Mouse (Mus musculus) kidney, postnatal 36 days (tissue): ENCODE measurements around the gene Fkbp15.

ENCODE experiments used
- DNase-seq, 2 experiments: peaks; one replicate each; pipeline ENCODE4 v3.0.0; 2021 to 2022; ENCODE audit warnings: mixed read lengths in 2 of 2

Fkbp15 gene

GRCm38 (mm10) chr4:62360088-62360804, at the start of gene Fkbp15, which contains the start of gene Slc31a1:
Gene Fkbp15, minus strand, starts transcription at chr4:62360548.
Gene Slc31a1, plus strand, starts transcription at chr4:62360727.
- peak; percentile 96 to 99 for DNase-seq

GRCm38 (mm10) chr4:62409615-62410014, 49.3 kb upstream of the Fkbp15 start:
- DNase-seq = no peak

GRCm38 (mm10) chr4:62408601-62409282, 48.4 kb upstream of the Fkbp15 start, which contains the start of the genes Cdc26 and Prpf4:
Gene Cdc26, minus strand, starts transcription at chr4:62408642.
Gene Prpf4, plus strand, starts transcription at chr4:62408797.
- DNase-seq = peak; percentile 99 to 100

- DNase-seq = peak; percentile 72 to 77
Measured at GRCm38 (mm10) chr4:62407730-62408582, 47.6 kb upstream of the Fkbp15 start.

GRCm38 (mm10) chr4:62406133-62406532, 45.8 kb upstream of the Fkbp15 start:
- no peak for DNase-seq

GRCm38 (mm10) chr4:62398956-62399355, 38.6 kb upstream of the Fkbp15 start:
- no peak for DNase-seq

GRCm38 (mm10) chr4:62397616-62398365, 37.4 kb upstream of the Fkbp15 start:
- no peak for DNase-seq

- DNase-seq = no peak
Measured at GRCm38 (mm10) chr4:62395806-62396205, 35.5 kb upstream of the Fkbp15 start.

GRCm38 (mm10) chr4:62393459-62393858, 33.1 kb upstream of the Fkbp15 start:
- DNase-seq = peak; percentile 21 to 30

GRCm38 (mm10) chr4:62391892-62392291, 31.5 kb upstream of the Fkbp15 start:
- DNase-seq = no peak

GRCm38 (mm10) chr4:62389592-62390512, 29.5 kb upstream of the Fkbp15 start:
- DNase-seq = peak; percentile 25 to 47

- no peak for DNase-seq
Measured at GRCm38 (mm10) chr4:62385439-62385838, 25.1 kb upstream of the Fkbp15 start.

GRCm38 (mm10) chr4:62384159-62384558, 23.8 kb upstream of the Fkbp15 start:
- no peak for DNase-seq

- DNase-seq = peak; percentile 43 to 55
Measured at GRCm38 (mm10) chr4:62383752-62384151, 23.4 kb upstream of the Fkbp15 start.

GRCm38 (mm10) chr4:62383207-62383606, 22.9 kb upstream of the Fkbp15 start:
- no peak for DNase-seq

- no peak for DNase-seq
Measured at GRCm38 (mm10) chr4:62379724-62380381, 19.5 kb upstream of the Fkbp15 start.

GRCm38 (mm10) chr4:62376123-62376522, 15.8 kb upstream of the Fkbp15 start:
- no peak for DNase-seq

- DNase-seq = peak; percentile 39 to 42
Measured at GRCm38 (mm10) chr4:62374342-62374741, 14.0 kb upstream of the Fkbp15 start.

GRCm38 (mm10) chr4:62373668-62374067, 13.3 kb upstream of the Fkbp15 start:
- peak in 1 of 2 experiments; percentile 21 for DNase-seq

- no peak for DNase-seq
Measured at GRCm38 (mm10) chr4:62372818-62373520, 12.6 kb upstream of the Fkbp15 start.
